Mouse (Mus musculus): ENCODE measurements around the gene Mbtd1. TPM values are rescaled to one million over a fixed set of nuclear protein-coding genes. Genes with fewer than 3 reads are reported as not detected.
A peak's percentile ranks its signal among the peaks of the same experiment; 100 is the strongest.

Gene Mbtd1
- total and polyA plus RNA-seq, 3 experiments: 19.9 to 46.5 (median 21.5) TPM

GRCm38 (mm10) chr11:93985265-93985664 lies 99.6 kb downstream of the Mbtd1 start:
- H3K9me3 ChIP-seq (replicated peaks; ENCODE audit: low read length): no peaks in the 10 kb centered on the region
- in situ Hi-C loops (cut with MboI; ENCODE audit: low pct_ligation_motif_present, low pct_unique_long_range_greater_than_20kb, low sequenced_read_pairs): no loop called here
- H3K4me3 ChIP-seq (replicated peaks in 1 of 3; ENCODE audit: low read depth in 2 of 3, low read length in 2 of 3, poor library complexity in 1 of 3): no peak overlapping the region
- H3K27me3 ChIP-seq (replicated peaks): no peaks in the 10 kb centered on the region
- no peaks in the 10 kb centered on the region for H3K79me2 ChIP-seq (replicated peaks; ENCODE audit: control insufficient read depth, extremely low read depth, insufficient read depth, poor library complexity, severe bottlenecking)
- no peak for DNase-seq (ENCODE audit: extremely low read depth)
- no peak for TF ChIP-seq MXI1 (IDR thresholded peaks at IDR 0.05; ENCODE audit: low read depth, low read length)
- TF ChIP-seq MAZ (IDR thresholded peaks at IDR 0.05; ENCODE audit: low read depth, low read length): no peak
- no peak for TF ChIP-seq ELF1 (IDR thresholded peaks at IDR 0.05; ENCODE audit: low read depth, low read length)
- TF ChIP-seq MAX (IDR thresholded peaks at IDR 0.05; ENCODE audit: low read length): no peak
- no peak for TF ChIP-seq ZMIZ1 (IDR thresholded peaks at IDR 0.05; ENCODE audit: low read depth, low read length)
- TF ChIP-seq RAD21 (IDR thresholded peaks at IDR 0.05; ENCODE audit: low read depth, low read length): no peak
- TF ChIP-seq MYC (IDR thresholded peaks at IDR 0.05; ENCODE audit: low read depth, low read length): no peak
- no peak for TF ChIP-seq E2F4 (IDR thresholded peaks at IDR 0.05; ENCODE audit: insufficient replicate concordance, low read depth, low read length)
- no peak for TF ChIP-seq CHD1 (IDR thresholded peaks at IDR 0.05; ENCODE audit: low read depth, low read length)
- no peak for TF ChIP-seq POLR2AphosphoS2 (IDR thresholded peaks at IDR 0.05; ENCODE audit: low read depth, low read length)
- no peak for TF ChIP-seq GABPA (IDR thresholded peaks at IDR 0.05; ENCODE audit: insufficient replicate concordance, low read depth, low read length)
- no peak for TF ChIP-seq CTCF (conservative IDR thresholded peaks at IDR 0.05 in 1 of 2, IDR thresholded peaks at IDR 0.05 in 1 of 2; ENCODE audit: low read depth in 2 of 2, low read length in 2 of 2)
- TF ChIP-seq IRF4 (IDR thresholded peaks at IDR 0.05; ENCODE audit: low read depth, low read length): no peak
- no peak for TF ChIP-seq USF1 (IDR thresholded peaks at IDR 0.05; ENCODE audit: low read depth, low read length)
- TF ChIP-seq NRF1 (IDR thresholded peaks at IDR 0.05; ENCODE audit: low read depth, low read length): no peak
- TF ChIP-seq CHD2 (IDR thresholded peaks at IDR 0.05; ENCODE audit: low read length): no peak
- TF ChIP-seq ZKSCAN1 (IDR thresholded peaks at IDR 0.05; ENCODE audit: borderline replicate concordance, low read depth, low read length): no peak
- TF ChIP-seq USF2 (conservative IDR thresholded peaks at IDR 0.05; ENCODE audit: low read depth, low read length): no peak
- TF ChIP-seq SIN3A (IDR thresholded peaks at IDR 0.05; ENCODE audit: low read length): no peak
- peaks cover 13 to 31% of the 10 kb centered on the region in 2 experiments for H3K4me1 ChIP-seq (ENCODE audit: control insufficient read depth in 1 of 2, insufficient read depth in 2 of 2)
- no peak overlapping the region for H3K9ac ChIP-seq (ENCODE audit: insufficient read depth, low read depth)
- H3K27ac ChIP-seq (ENCODE audit: insufficient read depth, low read depth): no peak overlapping the region
- no peaks in the 10 kb centered on the region for H3K36me3 ChIP-seq (replicated peaks in 1 of 2; ENCODE audit: control insufficient read depth in 1 of 2, insufficient read depth in 1 of 2, low read length in 1 of 2)
- dilution Hi-C loops (cut with MboI; ENCODE audit: extremely low pct_ligation_motif_present, extremely low pct_unique_long_range_greater_than_20kb, low sequenced_read_pairs): no loop called here
- H3K4me2 ChIP-seq (ENCODE audit: insufficient read depth, low read depth, poor library complexity, severe bottlenecking): no peak overlapping the region

- Histone ChIP-seq H3K79me2 (replicated peaks; ENCODE audit: control insufficient read depth, extremely low read depth, insufficient read depth, poor library complexity, severe bottlenecking) (no peaks in the 10 kb centered on the region), H3K9ac (ENCODE audit: insufficient read depth, low read depth) (no peak overlapping the region), H3K9me3 (replicated peaks; ENCODE audit: low read length) (no peaks in the 10 kb centered on the region), H3K4me3 (replicated peaks in 1 of 3; ENCODE audit: low read depth in 2 of 3, low read length in 2 of 3, poor library complexity in 1 of 3) (no peak overlapping the region), H3K36me3 (replicated peaks in 1 of 2; ENCODE audit: control insufficient read depth in 1 of 2, insufficient read depth in 1 of 2, low read length in 1 of 2) (no peaks in the 10 kb centered on the region), H3K27ac (ENCODE audit: insufficient read depth, low read depth) (no peak overlapping the region), H3K4me1 (ENCODE audit: control insufficient read depth in 1 of 2, insufficient read depth in 2 of 2) (peaks cover 13 to 31% of the 10 kb centered on the region in 2 experiments), H3K4me2 (ENCODE audit: insufficient read depth, low read depth, poor library complexity, severe bottlenecking) (no peak overlapping the region), H3K27me3 (replicated peaks) (no peaks in the 10 kb centered on the region)
- no peak for DNase-seq (ENCODE audit: extremely low read depth)
- dilution Hi-C loops (cut with MboI; ENCODE audit: extremely low pct_ligation_motif_present, extremely low pct_unique_long_range_greater_than_20kb, low sequenced_read_pairs) (no loop called here), in situ Hi-C loops (cut with MboI; ENCODE audit: low pct_ligation_motif_present, low pct_unique_long_range_greater_than_20kb, low sequenced_read_pairs) (no loop called here)
- TF ChIP-seq MAFK (IDR thresholded peaks at IDR 0.05; ENCODE audit: insufficient replicate concordance, low read length) (peak; percentile 77), MAZ (IDR thresholded peaks at IDR 0.05; ENCODE audit: low read depth, low read length) (no peak)
These were observed 100.6 kb downstream of the Mbtd1 start for GRCm38 (mm10) chr11:93986298-93986697.
